Mouse (Mus musculus) adrenal gland, postnatal 4 days (tissue): Measurements from ENCODE around the gene Mrm2. TPM values are rescaled to one million over a fixed set of nuclear protein-coding genes. Genes with fewer than 3 reads are reported as not detected.
"Not testable (repeated sequence)": the region's sequence is repeated elsewhere in the genome, so short reads cannot be mapped to it uniquely, and the experiment has no call there.

Experiments used
- DNase-seq, 2 experiments: peaks; one replicate each; pipeline ENCODE4 v3.0.0; 2021 to 2022; ENCODE audit warnings: low spot score in 2 of 2, mixed read lengths in 2 of 2
- long read RNA-seq, 2 experiments: library from polyadenylated mRNA; stranded (forward); transcript quantifications; one replicate each; pipeline ENCODE4 v2.0.0; 2021
- total RNA-seq, 2 experiments: library from RNA; stranded (reverse); gene quantifications; 2 replicates each; pipeline ENCODE4 v1.2.3; 2021

Gene Mrm2
- total RNA-seq: 10 to 100 TPM; 13.4 to 15.0 TPM
- long read RNA-seq, experiment 1, transcript Mrm2-201 (3 exons, 1,443 nt): major isoform, 16 of 18 reads
- long read RNA-seq, experiment 1, partial matches to known transcripts: 2 of 18 reads
- long read RNA-seq, experiment 1, other reads (novel, unspliced or antisense): 0 of 18 reads
- long read RNA-seq, experiment 2, transcript Mrm2-201 (3 exons, 1,443 nt): major isoform, 15 of 16 reads
- long read RNA-seq, experiment 2, partial matches to known transcripts: 1 of 16 reads
- long read RNA-seq, experiment 2, other reads (novel, unspliced or antisense): 0 of 16 reads

DNA sequence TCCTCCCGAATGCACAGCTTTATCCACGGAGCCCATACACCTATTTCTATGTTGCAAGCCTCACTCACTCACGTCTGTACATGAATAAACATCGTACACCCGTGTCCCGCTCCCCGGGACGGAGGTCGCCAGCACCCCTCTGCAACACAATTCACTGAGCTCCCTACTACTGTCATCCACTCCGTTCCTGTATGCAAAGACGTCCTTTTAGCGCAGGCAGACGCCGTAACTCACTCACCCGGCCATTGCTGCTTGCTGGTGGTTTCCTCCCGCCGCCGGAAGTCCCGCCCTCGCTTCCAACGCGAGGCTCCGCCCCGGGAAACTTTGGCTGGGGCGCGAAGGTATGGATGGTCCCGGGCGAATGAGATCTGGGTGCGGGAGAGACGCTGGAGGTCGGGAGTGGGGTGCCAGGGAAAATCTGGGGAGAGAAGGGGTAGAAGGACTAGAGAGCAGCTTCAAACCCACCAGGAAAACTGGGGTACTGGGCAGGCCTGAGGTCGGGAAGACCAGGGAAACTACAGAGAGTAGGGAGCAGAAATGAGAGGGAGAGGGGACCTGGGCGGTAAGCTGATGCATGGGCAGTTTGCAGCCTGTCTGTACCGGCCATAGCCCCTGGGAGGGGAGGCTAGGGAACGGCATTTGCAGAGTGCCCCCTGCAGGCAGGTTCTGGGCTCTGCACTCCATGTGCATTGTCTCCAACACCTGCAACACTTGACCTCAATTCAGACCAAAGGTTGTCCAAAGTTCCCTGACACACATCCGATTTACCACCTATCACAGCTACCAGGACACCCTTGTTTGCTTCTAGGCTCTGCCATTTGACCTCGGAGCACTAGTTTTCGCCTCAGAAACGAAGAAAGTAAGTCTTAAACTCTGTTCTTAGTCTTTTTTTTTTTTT is at the start of gene Mrm2:
TSS of gene Mrm2 (minus strand) at position 284 of the 898 bp plus-strand sequence.
- DNase-seq: peak; percentile 69 to 71

DNA sequence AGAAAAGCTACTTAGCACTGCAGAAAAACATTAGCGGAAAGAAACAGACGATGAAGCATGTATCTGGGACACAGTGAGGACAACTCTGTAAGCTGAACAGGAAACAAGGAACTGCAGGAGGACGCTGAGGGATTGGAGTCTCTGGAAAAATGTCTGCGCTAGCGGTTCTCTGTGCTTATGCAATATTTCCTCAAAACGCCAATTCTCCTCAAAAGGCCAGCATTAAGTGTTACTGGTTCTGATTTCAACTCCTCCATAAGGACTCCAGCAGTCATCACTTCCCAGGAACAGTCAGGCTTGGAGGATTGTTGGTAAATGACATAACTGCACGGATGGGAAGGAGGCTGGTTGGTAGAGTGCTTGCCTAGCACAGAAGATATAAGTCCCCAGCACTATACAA is 49.5 kb upstream of the Mrm2 start:
- no peak for DNase-seq

DNA sequence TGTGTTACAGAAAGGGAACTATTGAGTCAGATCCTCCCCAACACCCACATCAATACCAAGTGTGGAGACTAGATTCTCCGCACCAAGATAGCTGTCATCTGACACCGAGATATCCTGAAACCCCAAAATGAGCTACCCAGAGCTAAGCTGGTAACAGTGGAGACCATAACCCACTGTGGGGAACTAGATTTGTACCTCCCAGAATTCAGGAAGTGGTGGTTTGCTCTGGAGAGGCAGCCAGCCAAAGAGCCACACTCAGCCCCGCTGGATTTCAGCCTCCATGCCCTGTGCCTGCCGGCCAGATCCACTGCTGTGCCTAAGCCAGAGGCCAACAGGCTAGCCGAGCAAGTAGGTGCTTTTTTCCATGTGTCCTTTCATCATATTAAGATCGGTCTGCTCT is 47.6 kb upstream of the Mrm2 start:
- DNase-seq: no peak

DNA sequence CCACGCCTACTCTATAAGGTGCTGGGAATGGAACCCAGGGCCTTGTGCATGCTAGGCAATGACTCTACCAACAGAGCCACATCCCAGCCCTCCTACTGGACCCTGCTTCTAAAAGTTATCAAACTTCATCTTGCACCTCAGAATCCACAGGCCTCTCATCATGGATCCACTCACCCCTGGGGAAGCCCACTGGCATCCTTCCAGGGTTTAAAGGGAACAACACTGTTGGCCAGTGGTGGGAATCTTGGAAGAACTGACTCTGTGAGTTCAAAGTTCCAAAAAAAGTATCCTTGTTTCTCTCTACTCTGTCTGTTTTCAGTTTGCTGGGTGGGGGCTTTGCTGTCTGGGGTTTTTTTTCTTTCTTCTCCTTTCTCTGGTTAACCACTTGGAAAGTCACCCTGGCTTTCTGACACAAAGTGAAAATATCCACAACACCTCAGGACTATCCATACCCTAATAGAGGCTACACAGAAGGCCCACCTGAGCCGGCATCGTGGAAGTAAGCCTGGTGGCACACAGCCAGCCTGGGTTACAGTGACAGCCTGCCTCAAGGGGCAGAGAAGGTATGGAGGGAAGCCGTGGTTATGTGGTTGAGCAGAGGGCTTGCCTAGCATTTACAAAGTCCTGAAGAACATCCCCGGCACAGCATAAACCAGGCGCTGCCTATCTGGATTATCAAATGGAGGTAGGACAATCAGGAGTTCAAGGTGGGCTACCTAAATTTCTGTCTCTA is 46.6 kb upstream of the Mrm2 start:
- no peak for DNase-seq

DNA sequence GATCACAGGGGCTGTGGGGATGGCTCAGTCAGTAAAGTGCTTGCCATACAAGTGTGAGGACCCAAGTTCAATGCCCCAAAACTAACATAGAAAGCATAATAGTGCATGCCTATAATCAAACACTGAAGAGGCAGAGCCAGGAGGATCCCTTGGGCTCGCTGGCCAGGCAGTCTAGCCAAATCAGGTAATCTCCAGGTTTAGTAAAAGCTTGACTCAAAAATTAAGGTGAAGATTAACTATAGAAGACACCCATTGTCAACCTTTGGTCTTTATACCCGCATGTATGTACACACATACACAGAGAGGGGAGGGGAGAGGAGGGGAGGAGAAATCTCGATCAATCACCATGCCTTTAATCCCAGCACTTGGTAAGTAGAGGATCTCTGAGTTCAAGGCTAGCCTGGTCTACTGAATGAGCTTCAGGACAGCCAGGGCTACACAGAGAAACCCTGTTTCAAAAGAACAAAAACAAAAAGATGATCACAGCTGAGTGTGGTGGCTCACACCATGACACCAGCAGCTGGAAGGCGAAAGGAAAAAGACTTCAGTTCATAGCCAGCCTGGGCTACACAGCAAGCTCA is 43.6 kb upstream of the Mrm2 start:
- no peak for DNase-seq

DNA sequence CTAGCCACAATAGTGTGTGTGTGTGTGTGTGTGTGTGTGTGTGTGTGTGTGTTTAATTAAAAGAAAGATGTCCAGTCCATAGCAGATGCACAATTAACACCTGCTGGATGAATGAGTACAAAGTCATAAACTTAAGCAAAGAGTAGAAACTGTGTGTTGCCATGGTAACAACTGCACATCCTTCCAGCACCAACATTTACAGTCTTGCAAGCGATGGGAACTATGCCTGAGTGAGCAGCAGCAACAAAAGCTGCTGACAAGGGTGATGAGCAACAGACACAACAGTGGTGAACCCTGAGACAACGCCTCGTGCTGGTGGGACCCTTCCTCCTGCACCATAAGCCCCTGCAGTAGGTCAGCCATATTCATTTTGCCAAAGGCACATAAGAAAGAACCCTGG is 42.5 kb upstream of the Mrm2 start:
- DNase-seq: no peak

DNA sequence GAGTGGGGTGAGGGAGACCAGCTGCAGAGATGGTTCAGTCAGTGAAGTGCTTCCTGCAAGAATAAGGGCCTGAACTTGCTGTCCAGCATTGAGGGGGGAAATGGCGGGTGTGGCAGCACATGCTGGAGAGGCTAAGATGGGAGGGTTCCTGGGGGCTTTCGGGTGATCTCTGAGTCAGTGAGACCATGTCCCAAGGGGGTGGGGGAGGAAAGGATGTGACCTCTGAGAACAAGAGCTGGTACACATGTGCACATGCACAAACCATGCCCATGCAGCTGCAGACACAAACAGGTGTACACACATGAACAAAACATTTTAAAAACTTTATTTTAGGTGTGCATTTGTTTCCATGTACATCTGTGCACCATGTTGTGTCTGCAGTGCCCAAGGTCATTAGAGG is 42.0 kb upstream of the Mrm2 start:
- no peak for DNase-seq

DNA sequence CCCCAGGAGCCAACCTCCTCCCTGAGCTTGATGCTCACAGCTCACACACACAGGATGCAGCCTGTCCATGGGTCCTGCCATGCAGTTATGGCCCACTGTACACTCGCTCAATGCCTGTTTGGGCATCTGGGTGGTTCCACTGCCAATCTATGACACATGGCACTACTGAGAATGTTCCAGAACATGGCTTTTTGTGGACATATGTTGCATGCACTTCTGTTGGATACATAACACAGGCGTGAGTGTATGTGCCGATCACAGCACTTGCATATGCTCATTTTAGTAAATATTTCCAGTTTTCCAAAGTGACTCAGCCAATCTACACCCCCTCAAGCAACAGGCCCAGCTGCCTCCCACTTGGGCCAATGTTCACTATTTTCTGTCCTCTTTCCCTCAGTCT is 40.0 kb upstream of the Mrm2 start:
- DNase-seq: no peak

DNA sequence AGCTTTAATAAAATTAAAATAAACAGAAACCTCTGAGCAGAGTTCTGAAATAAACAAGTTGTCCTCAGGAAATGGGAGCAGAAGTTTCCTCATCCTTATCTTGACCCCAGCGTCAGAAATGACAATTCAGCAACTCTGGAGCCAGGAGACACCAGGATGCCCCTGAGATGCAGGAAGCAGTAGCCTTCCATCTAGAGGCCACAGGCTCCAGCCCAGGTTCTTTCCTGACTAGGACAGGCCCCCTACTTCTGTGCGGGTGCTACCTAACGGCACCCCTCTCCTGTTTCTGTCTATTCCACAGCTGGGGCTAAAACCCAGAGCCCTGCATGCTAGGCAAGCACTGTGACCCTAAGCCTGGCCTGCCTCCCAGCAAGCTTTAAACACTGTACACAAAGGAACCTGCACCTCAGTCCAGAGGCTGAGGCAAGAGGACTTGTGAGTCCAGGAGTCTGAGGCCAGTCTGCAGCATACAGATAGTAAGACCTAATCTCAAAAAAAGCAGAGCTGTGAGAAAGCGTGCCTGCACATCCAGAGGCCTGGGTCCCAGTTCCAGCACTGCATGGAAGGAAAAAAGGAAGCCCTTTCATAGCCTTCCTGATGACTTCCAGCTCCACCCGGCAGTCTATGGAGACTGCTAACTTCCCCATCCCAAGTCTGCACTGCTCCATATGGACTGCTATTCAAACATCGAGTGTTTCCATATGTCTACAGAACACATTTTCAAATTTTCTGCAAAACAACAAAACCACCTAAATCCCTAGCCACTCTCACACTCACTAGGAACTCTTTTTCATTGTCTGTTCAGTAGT is 39.0 kb upstream of the Mrm2 start:
- no peak for DNase-seq

DNA sequence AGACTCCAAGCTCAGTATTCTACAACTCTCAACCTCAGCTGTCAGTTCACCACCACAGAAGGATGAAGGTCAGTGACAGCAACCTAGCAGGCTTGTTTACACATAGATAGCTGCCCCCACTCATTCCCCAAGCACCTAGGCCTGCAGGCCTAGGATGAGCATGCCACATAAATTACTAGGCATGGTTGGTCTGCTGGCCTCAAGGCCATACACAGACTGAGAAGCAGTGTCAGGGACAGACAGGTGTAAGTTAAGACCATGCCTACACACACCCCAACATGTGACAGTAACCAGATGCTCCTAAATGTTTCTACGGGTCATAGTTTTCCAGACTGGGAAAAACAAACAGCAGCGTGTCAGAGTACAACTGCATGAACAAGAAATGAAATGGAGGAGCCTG is 37.8 kb upstream of the Mrm2 start:
- no peak for DNase-seq

DNA sequence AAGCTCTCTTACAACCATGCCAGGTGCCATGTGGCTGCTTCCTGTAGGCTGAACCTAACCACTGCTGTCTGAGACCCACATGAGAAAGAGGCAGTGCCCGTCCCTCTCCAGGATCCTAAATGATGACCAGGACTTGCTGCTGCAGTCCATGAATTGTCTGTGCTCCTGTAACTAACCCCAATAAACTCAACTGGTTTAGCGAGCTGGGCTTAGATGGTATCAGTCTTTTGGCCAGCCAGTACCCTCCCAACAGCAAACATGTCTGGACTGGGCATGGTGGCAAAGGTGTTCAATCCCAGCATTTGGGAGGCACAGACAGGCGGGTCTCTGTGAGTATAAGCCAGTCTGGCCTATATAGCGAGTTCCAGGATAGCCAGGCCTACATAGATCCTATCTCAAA is 37.2 kb upstream of the Mrm2 start:
- DNase-seq: no peak

DNA sequence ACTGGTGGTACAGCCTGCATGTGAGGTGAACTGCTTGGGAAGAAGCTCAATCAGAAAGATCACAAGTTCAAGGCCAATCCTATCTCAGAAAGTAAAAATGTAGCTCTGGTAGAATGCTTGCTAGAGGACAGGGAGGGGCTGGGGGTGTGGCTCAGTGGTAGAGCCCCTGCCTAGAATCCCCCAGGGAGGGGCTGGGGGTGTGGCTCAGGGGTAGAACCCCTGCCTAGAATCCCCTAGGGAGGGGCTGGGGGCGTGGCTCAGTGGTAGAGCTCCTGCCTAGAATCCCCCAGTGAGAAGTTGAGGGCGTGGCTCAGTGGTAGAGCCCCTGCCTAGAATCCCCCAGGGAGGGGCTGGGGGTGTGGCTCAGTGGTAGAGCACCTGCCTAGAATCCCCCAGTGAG is 36.4 kb upstream of the Mrm2 start:
- not testable (repeated sequence) for DNase-seq

DNA sequence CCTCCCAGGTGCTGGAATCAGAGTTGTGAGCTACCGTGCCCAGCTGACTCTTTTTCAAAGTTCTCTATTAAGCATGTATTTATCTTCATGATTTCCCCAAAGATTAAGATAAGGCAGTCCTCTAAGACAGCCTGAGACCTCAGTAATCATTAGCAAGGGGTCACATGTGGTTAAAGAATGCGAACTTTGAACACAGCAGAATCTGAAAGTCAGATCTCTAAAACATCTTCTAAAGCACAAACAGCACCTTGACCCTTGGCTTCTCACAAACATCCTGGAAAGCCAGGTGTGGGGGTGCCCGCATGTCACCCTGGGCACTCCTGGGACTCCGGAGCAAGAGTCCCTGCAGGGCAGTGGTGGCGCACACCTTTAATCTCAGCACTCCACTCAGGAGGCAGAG is 32.7 kb upstream of the Mrm2 start:
- DNase-seq: no peak

DNA sequence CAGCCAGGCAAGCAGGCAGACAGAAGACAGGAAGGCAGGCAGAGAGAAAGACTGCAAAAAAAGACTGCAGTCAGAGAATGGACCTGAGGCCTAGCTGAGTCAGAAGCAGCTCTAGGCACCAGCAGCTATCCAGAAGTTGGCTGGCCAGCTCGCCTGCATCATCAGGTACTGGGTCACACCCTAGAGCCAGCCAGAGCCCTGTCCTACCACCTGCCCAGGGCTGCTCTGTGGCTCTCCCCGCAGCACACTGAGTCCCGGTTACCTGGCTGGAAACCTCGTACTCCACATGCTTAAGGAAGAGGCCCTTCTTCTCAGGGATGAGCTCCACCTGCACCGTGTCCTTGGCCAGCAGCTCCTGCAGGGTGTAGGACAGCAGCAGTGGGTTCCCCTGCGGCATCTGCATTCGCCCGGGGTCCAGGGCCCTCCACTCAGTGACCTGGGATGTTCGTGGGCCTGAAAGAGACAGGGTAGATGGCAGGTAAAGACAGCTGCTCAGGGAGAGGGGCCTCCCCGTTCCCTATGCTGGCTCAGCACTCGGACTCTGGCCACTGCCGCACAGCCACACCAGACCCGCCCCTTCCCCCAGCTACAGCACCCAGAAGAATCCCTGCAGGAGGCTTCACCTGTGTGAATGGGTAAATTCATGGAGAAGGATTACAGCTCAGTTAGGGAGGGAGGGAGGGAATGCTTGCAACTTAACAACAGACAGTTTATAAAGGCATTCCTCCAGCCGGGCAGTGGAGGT is 28.4 kb upstream of the Mrm2 start:
- DNase-seq: no peak

DNA sequence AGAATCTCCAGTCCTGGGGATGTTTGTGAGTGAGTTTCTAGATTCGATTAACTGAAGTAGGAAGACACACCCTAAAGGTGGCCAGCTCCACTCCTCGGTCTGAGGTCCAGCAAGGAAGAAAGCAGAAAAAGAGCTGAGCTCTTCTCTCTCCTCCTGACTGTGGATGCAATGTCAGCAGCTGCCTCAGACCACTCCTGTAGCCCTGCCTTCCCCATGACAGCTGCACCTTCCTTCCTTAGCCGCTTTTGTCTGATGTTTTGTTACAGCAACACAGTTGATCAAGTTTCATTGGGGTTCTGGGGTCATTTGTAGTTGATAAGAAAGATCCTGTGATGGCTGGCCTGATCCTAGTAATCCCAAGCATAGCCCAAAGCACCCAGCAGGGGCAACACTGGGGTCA is 25.8 kb upstream of the Mrm2 start:
- no peak for DNase-seq

DNA sequence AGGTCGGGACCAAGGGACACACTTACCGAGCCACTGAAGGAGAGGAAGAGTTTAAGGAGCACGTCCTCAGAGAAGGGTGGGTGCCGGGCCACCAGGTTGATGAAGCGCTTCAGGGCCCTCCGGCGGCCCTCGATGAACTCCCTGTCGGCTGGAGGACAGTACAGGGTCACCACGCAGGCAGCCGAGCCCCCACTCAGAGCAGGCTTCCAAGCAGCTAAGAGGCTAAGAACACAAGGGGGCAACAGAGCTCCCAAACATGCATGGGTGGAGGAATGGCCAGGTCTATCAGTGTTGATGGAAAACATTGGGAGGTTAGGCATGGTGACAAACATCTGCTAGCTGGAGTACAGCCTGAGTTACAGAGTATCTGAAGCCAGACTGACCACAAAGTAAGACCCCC is 24.2 kb upstream of the Mrm2 start:
- DNase-seq: no peak

DNA sequence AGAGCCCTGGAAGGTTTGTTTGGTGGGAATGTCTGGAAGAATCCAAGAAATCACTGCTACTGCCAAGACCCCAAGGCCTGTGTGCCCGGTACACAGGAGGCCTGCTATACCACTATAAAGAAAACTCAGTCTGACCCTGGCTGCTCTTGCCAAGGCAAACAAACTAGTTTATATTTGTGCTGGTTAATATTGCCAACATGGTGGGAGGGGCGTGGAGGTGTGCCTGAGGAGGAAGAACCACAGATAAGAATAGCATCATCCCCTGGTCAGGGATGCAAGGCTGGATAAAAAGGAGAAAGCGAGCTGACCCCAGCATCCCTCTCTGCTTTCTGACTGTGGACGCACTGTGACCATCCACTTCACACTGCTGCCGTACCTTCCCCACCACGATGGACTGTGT is 20.7 kb upstream of the Mrm2 start:
- no peak for DNase-seq

DNA sequence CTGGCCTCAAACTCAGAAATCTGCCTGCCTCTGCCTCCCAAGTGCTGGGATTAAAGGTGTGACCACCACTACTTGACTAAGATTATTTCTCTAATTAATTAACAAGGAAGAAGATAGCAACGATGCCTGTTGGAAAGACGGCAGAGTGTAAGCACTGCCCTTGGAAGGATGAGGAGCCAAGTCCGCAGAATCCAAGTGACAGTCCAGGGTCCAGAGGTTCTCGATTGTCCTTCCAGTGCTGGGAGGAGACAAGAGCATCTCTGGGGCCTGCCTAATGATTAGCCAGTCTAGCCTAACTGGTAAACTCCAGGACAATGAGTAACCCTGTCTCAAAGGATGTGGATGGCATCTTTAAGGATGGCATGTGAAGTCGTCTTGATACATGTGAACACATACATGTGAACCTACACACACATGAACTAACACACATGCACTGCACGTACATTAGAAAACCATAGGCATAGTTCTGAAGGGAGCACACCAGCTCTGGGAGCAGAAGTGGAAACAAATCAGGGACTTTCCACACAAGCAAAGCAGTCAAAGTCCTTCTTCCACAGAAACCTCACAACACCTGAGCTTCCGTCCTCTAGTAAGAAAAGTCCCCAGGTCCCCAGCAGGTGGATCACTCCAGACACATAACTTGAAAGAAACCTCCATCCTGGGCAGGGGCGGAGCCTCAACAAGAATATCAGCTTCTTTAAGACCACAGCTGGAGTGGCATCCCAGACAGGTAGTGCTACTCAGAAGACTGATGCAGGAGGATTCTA is 19.2 kb upstream of the Mrm2 start:
- no peak for DNase-seq

DNA sequence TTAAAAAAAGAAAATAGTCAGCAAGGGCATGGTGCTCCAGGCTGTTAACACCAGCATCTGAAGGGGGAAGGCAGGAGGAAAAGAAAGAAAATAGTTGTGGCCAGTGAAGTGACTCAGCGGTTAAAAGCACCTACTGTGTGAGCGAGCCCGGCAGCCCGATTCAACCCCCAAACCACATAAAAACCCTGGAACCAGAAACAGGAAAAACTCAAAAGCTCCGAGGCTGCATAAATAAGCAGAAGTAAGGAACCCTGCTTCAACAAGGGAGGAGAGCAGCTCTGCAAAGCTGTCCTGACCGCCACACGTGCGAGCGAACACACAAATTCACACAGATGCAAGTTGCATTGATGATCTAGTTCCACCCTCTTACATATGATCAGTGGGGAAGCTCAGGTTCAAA is 18.2 kb upstream of the Mrm2 start:
- no peak for DNase-seq
